Mouse (Mus musculus): Measurements from ENCODE around the gene Sgms1.

The Sgms1 gene

GRCm38 (mm10) chr19:32243246-32243645, 146.3 kb downstream of the Sgms1 start:
- DNase-seq (ENCODE audit: low read depth, low spot score), result no peak

- DNase-seq (ENCODE audit: low read depth, low spot score), result peak; percentile 54
Observed at GRCm38 (mm10) chr19:32242153-32242552, 147.4 kb downstream of the Sgms1 start.

- DNase-seq (ENCODE audit: low read depth, low spot score), result no peak
Observed at GRCm38 (mm10) chr19:32240417-32240990, 149.0 kb downstream of the Sgms1 start.

GRCm38 (mm10) chr19:32239925-32240324, 149.6 kb downstream of the Sgms1 start:
- DNase-seq (ENCODE audit: low read depth, low spot score), result no peak

- DNase-seq (ENCODE audit: low read depth, low spot score), result no peak
Observed at GRCm38 (mm10) chr19:32239459-32239792, 150.1 kb downstream of the Sgms1 start.

GRCm38 (mm10) chr19:32238722-32239458, 150.6 kb downstream of the Sgms1 start:
- no peak for DNase-seq (ENCODE audit: low read depth, low spot score)

- DNase-seq (ENCODE audit: low read depth, low spot score), result no peak
Observed at GRCm38 (mm10) chr19:32237685-32238084, 151.8 kb downstream of the Sgms1 start.

- DNase-seq (ENCODE audit: low read depth, low spot score), result no peak
Observed at GRCm38 (mm10) chr19:32237173-32237583, 152.3 kb downstream of the Sgms1 start.

- DNase-seq (ENCODE audit: low read depth, low spot score), result no peak
Observed at GRCm38 (mm10) chr19:32234717-32235434, 154.6 kb downstream of the Sgms1 start.

GRCm38 (mm10) chr19:32231292-32231691, 158.2 kb downstream of the Sgms1 start:
- DNase-seq (ENCODE audit: low read depth, low spot score), result no peak

- peak; percentile 77 for DNase-seq (ENCODE audit: low read depth, low spot score)
Observed at GRCm38 (mm10) chr19:32230798-32231197, 158.7 kb downstream of the Sgms1 start.

GRCm38 (mm10) chr19:32230301-32230700, 159.2 kb downstream of the Sgms1 start:
- DNase-seq (ENCODE audit: low read depth, low spot score), result no peak

- no peak for DNase-seq (ENCODE audit: low read depth, low spot score)
Observed at GRCm38 (mm10) chr19:32229776-32230175, 159.7 kb downstream of the Sgms1 start.

- no peak for DNase-seq (ENCODE audit: low read depth, low spot score)
Observed at GRCm38 (mm10) chr19:32227175-32227574, 162.3 kb downstream of the Sgms1 start.

- peak; percentile 60 for DNase-seq (ENCODE audit: low read depth, low spot score)
Observed at GRCm38 (mm10) chr19:32225097-32225490, 164.4 kb downstream of the Sgms1 start.

- no peak for DNase-seq (ENCODE audit: low read depth, low spot score)
Observed at GRCm38 (mm10) chr19:32224318-32225096, 165.0 kb downstream of the Sgms1 start.

GRCm38 (mm10) chr19:32223751-32224174, 165.8 kb downstream of the Sgms1 start:
- no peak for DNase-seq (ENCODE audit: low read depth, low spot score)

- no peak for DNase-seq (ENCODE audit: low read depth, low spot score)
Observed at GRCm38 (mm10) chr19:32222083-32222482, 167.4 kb downstream of the Sgms1 start.

GRCm38 (mm10) chr19:32220991-32221390, 168.5 kb downstream of the Sgms1 start:
- no peak for DNase-seq (ENCODE audit: low read depth, low spot score)

- DNase-seq (ENCODE audit: low read depth, low spot score), result no peak
Observed at GRCm38 (mm10) chr19:32216710-32217109, 172.8 kb downstream of the Sgms1 start.

GRCm38 (mm10) chr19:32214905-32215806, 174.4 kb downstream of the Sgms1 start:
- no peak for DNase-seq (ENCODE audit: low read depth, low spot score)

Measured in 3T3-L1 (cell line).